Mouse (Mus musculus) forebrain, embryonic 10.5 days (tissue): ENCODE results near the gene Bmf. TPM values are rescaled to one million over a fixed set of nuclear protein-coding genes. Genes with fewer than 3 reads are reported as not detected.

Source experiments
- DNase-seq: peaks from one replicate; pipeline ENCODE4 v3.0.0-alpha.2; 2017; ENCODE audit warnings: low spot score; ENCODE audit errors: extremely low spot score
- H3K27ac ChIP-seq: fragments of 300-500 bp; sonication (generic); 2 replicates; pipeline ENCODE4 v1.5.1; 2016; ENCODE audit warnings: mild to moderate bottlenecking
- H3K27me3 ChIP-seq: fragments of 300-500 bp; sonication (generic); 2 replicates; pipeline ENCODE4 v1.6.1; 2016; ENCODE audit warnings: mild to moderate bottlenecking; ENCODE audit not compliant: poor library complexity, severe bottlenecking
- H3K36me3 ChIP-seq: fragments of 300-500 bp; sonication (generic); replicated peaks from 2 replicates; pipeline ENCODE4 v1.6.1; 2016; ENCODE audit warnings: mild to moderate bottlenecking, moderate library complexity
- H3K4me1 ChIP-seq: fragments of 300-500 bp; sonication (generic); 2 replicates; pipeline ENCODE4 v1.6.1; 2016
- H3K4me3 ChIP-seq: fragments of 300-500 bp; sonication (generic); 2 replicates; pipeline ENCODE4 v1.5.1; 2016; ENCODE audit warnings: mild to moderate bottlenecking, moderate library complexity
- H3K9me3 ChIP-seq: fragments of 300-500 bp; sonication (generic); 2 replicates; pipeline ENCODE4 v1.6.1; 2016; ENCODE audit warnings: mild to moderate bottlenecking, moderate library complexity
- WGBS: fragments of 180-500 bp; shearing (Covaris S2); methylation state at CpG from one replicate; pipeline ENCODE4 v1.1.7; 2016; 5-methylcytosine and 5-hydroxymethylcytosine counted together
- polyA plus RNA-seq: library from polyadenylated mRNA; unstranded; fragments of >200 nt; fragmentation: Nextera tagmentation; extraction: Ambion mirVana; gene quantifications from 2 replicates; pipeline ENCODE4 v1.2.1, GENCODE M21; 2016

Bmf gene
- polyA plus RNA-seq, 1 experiment from 2014 or later, result 4.5 TPM

- peaks cover 12% of the 10 kb centered on the region for H3K27me3 ChIP-seq
- H3K9me3 ChIP-seq, result no peaks in the 10 kb centered on the region
- 59% methylated on average over 6 of the region's 6 CpGs for WGBS
- H3K27ac ChIP-seq, result peak overlapping the region; percentile 81
- H3K4me1 ChIP-seq, result peaks cover 74% of the 10 kb centered on the region
- H3K36me3 ChIP-seq, result peaks cover 26% of the 10 kb centered on the region
- no peak overlapping the region for H3K4me3 ChIP-seq
- no peak for DNase-seq
These were observed 8.8 kb downstream of the Bmf start for GRCm38 (mm10) chr2:118540691-118541117.

- no peak for DNase-seq
These were observed 9.5 kb downstream of the Bmf start for GRCm38 (mm10) chr2:118539881-118540516.

GRCm38 (mm10) chr2:118539040-118539439, 10.4 kb downstream of the Bmf start:
- H3K4me3 ChIP-seq, result no peak overlapping the region
- H3K4me1 ChIP-seq, result peaks cover 62% of the 10 kb centered on the region
- peaks cover 37% of the 10 kb centered on the region for H3K36me3 ChIP-seq
- H3K9me3 ChIP-seq, result no peaks in the 10 kb centered on the region
- WGBS, result 88% methylated on average over 8 of the region's 8 CpGs
- no peak for DNase-seq
- H3K27me3 ChIP-seq, result no peaks in the 10 kb centered on the region
- peak overlapping the region; percentile 75; the same call in 1 of the 2 replicates for H3K27ac ChIP-seq

More at GRCm38 (mm10) chr2:118539881-118540516, 9.5 kb downstream of the Bmf start:
- H3K27me3 ChIP-seq, result peaks cover 7% of the 10 kb centered on the region; the same call in 1 of the 2 replicates
- WGBS, result 56% methylated on average over 9 of the region's 9 CpGs
- no peak overlapping the region for H3K4me3 ChIP-seq
- H3K36me3 ChIP-seq, result peaks cover 33% of the 10 kb centered on the region
- peak overlapping the region; percentile 81 for H3K27ac ChIP-seq
- no peaks in the 10 kb centered on the region for H3K9me3 ChIP-seq
- peaks cover 67% of the 10 kb centered on the region for H3K4me1 ChIP-seq

- H3K4me1 ChIP-seq, result peaks cover 62% of the 10 kb centered on the region
- no peak overlapping the region for H3K27ac ChIP-seq
- no peak for DNase-seq
- H3K4me3 ChIP-seq, result no peak overlapping the region
- H3K9me3 ChIP-seq, result no peaks in the 10 kb centered on the region
- no peaks in the 10 kb centered on the region for H3K27me3 ChIP-seq
- 54% methylated on average over 4 of the region's 4 CpGs for WGBS
- peaks cover 29% of the 10 kb centered on the region for H3K36me3 ChIP-seq
These were observed 12.3 kb downstream of the Bmf start for GRCm38 (mm10) chr2:118537226-118537625.

GRCm38 (mm10) chr2:118536553-118536952, 12.9 kb downstream of the Bmf start:
- DNase-seq, result no peak
- Histone ChIP-seq H3K4me3 (no peak overlapping the region), H3K9me3 (no peaks in the 10 kb centered on the region), H3K27me3 (0 out of 2 replicates have a peak, but pooled peaks cover 6% of the 10 kb centered on the region), H3K4me1 (peaks cover 65% of the 10 kb centered on the region), H3K27ac (peak overlapping the region; percentile 51; the same call in 1 of the 2 replicates), H3K36me3 (peaks cover 34% of the 10 kb centered on the region)
- WGBS, result 77% methylated on average over 8 of the region's 8 CpGs

- Histone ChIP-seq H3K9me3 (no peaks in the 10 kb centered on the region), H3K4me3 (no peak overlapping the region), H3K4me1 (peaks cover 68% of the 10 kb centered on the region), H3K36me3 (peaks cover 38% of the 10 kb centered on the region), H3K27me3 (peaks cover 8% of the 10 kb centered on the region; the same call in 1 of the 2 replicates), H3K27ac (peak overlapping the region; percentile 51; the same call in 1 of the 2 replicates)
- 89% methylated on average over 6 of the region's 6 CpGs for WGBS
- no peak for DNase-seq
These were observed 13.4 kb downstream of the Bmf start for GRCm38 (mm10) chr2:118536111-118536510.

GRCm38 (mm10) chr2:118533969-118534368, 15.5 kb downstream of the Bmf start:
- H3K27ac ChIP-seq, result peak overlapping the region; percentile 89
- H3K27me3 ChIP-seq, result peaks cover 8% of the 10 kb centered on the region; the same call in 1 of the 2 replicates
- peaks cover 38% of the 10 kb centered on the region for H3K36me3 ChIP-seq
- no peaks in the 10 kb centered on the region for H3K9me3 ChIP-seq
- no peak for DNase-seq
- WGBS, result 65% methylated on average over 6 of the region's 6 CpGs
- H3K4me1 ChIP-seq, result peaks cover 68% of the 10 kb centered on the region
- no peak overlapping the region for H3K4me3 ChIP-seq

GRCm38 (mm10) chr2:118532855-118533675, 16.4 kb downstream of the Bmf start:
- peaks cover 32% of the 10 kb centered on the region for H3K36me3 ChIP-seq
- H3K4me3 ChIP-seq, result peak overlapping the region; percentile 25; the same call in 1 of the 2 replicates
- peaks cover 76% of the 10 kb centered on the region for H3K4me1 ChIP-seq
- peaks cover 8% of the 10 kb centered on the region; the same call in 1 of the 2 replicates for H3K27me3 ChIP-seq
- WGBS, result 3% methylated on average over 6 of the region's 6 CpGs
- H3K27ac ChIP-seq, result peak overlapping the region; percentile 89
- no peaks in the 10 kb centered on the region for H3K9me3 ChIP-seq
- DNase-seq, result peak; percentile 78

GRCm38 (mm10) chr2:118532401-118532800, 17.1 kb downstream of the Bmf start:
- 29% methylated on average over 10 of the region's 10 CpGs for WGBS
- Histone ChIP-seq H3K9me3 (no peaks in the 10 kb centered on the region), H3K36me3 (peaks cover 29% of the 10 kb centered on the region), H3K4me3 (peak overlapping the region; percentile 25; the same call in 1 of the 2 replicates), H3K27ac (peak overlapping the region; percentile 89), H3K27me3 (peaks cover 8% of the 10 kb centered on the region; the same call in 1 of the 2 replicates), H3K4me1 (peaks cover 74% of the 10 kb centered on the region)
- no peak for DNase-seq

GRCm38 (mm10) chr2:118529466-118530181, 19.9 kb downstream of the Bmf start:
- Histone ChIP-seq H3K27me3 (peaks cover 8% of the 10 kb centered on the region; the same call in 1 of the 2 replicates), H3K27ac (peak overlapping the region; percentile 89), H3K4me1 (peaks cover 67% of the 10 kb centered on the region), H3K9me3 (no peaks in the 10 kb centered on the region), H3K4me3 (peak overlapping the region; percentile 32), H3K36me3 (peaks cover 10% of the 10 kb centered on the region)
- 2% methylated on average over 7 of the region's 7 CpGs for WGBS
- DNase-seq, result peak; percentile 73

GRCm38 (mm10) chr2:118526545-118526944, 22.9 kb downstream of the Bmf start:
- Histone ChIP-seq H3K4me1 (peaks cover 59% of the 10 kb centered on the region), H3K27ac (no peak overlapping the region), H3K27me3 (peaks cover 3% of the 10 kb centered on the region; the same call in 1 of the 2 replicates), H3K4me3 (no peak overlapping the region), H3K9me3 (no peaks in the 10 kb centered on the region), H3K36me3 (peaks cover 4% of the 10 kb centered on the region)
- 89% methylated on average over 5 of the region's 5 CpGs for WGBS
- DNase-seq, result no peak

GRCm38 (mm10) chr2:118524811-118525210, 24.7 kb downstream of the Bmf start:
- Histone ChIP-seq H3K4me1 (peaks cover 56% of the 10 kb centered on the region), H3K36me3 (no peaks in the 10 kb centered on the region), H3K27ac (no peak overlapping the region), H3K4me3 (no peak overlapping the region), H3K27me3 (no peaks in the 10 kb centered on the region), H3K9me3 (no peaks in the 10 kb centered on the region)
- DNase-seq, result no peak
- 80% methylated on average over 3 of the region's 3 CpGs for WGBS
